Mouse (Mus musculus) cerebellum, adult 2 months (tissue): ENCODE results near the gene Rfx4.

Experiments
- CTCF ChIP-seq: fragments of 200-500 bp; IDR thresholded peaks from 2 replicates; pipeline ENCODE4 v1.5.1; 2011; ENCODE audit warnings: low read depth, mild to moderate bottlenecking, control low read depth, low read length, moderate library complexity, borderline replicate concordance; ENCODE audit not compliant: insufficient read depth
- POLR2A ChIP-seq: fragments of 200-500 bp; IDR thresholded peaks from 2 replicates; pipeline ENCODE4 v1.6.1; 2011; ENCODE audit warnings: low read length, control low read depth, borderline replicate concordance; ENCODE audit not compliant: insufficient read depth

GRCm38 (mm10) chr10:84716581-84716980 lies 39.3 kb upstream of the Rfx4 start:
- TF ChIP-seq CTCF, result no peak
- no peak for TF ChIP-seq POLR2A
